Mouse (Mus musculus): ENCODE measurements around the gene Zmynd11.

The Zmynd11 gene

DNA sequence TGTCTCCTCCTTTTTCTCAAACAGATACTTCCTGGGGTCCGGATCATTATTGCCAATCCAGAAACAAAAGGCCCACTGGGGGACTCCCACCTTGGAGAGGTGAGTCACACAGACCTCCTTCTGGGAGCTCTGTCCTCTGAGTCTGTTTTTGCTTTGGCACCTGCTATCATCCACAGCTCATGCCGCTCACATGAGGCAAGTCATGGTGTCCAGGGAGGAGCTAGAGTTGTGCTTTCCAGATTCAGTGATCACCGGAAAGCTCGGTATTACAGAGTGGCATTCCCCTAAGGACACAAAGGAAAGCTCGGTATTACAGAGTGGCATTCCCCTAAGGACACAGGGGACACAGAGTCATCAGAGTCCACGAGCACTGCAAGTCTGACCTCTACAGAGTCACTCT lies 108.5 kb downstream of the Zmynd11 start:
- no peak for DNase-seq (ENCODE audit: low spot score)

DNA sequence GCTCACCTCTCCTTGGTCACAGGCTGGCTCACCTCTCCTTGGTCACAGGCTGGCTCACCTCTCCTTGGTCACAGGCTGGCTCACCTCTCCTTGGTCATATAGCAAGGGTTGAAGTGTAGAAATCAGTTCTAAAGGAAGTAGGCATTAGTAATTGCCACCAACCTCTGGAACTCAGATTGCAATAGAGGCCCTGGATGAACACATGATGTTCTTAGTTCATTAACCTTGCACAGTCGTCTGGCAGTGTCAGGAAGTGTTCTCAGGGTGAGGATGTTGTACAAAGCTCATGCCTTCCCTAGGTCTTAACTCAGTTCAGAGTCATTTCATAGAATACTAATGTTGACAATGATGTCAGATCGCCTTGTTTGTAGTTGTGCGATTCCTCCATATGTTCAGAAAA lies 112.1 kb downstream of the Zmynd11 start:
- no peak for DNase-seq (ENCODE audit: low spot score)

DNA sequence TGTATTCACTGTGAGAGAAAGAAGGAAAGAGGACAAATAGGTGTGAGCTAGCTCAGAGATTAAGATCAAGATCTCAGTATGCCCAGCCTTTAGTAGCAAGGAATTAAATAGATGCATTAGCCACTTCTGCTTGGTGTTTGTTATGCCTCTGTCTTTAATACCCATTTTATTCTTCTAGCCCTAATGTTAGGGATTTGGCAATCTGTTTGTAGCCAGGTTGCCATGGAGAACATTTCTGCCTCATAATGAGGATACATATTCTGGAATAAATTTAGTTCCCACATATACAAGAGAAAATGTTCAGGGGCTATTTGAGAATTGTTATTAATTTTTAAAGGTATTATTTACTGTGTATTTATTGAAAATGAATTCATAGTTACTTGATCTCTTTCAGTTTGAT lies 114.5 kb downstream of the Zmynd11 start:
- DNase-seq (ENCODE audit: low spot score) = no peak

- no peak for DNase-seq (ENCODE audit: low spot score)
These were observed 115.2 kb downstream of the Zmynd11 start for GRCm38 (mm10) chr13:9649894-9650293.

- no peak for DNase-seq (ENCODE audit: low spot score)
These were observed 116.4 kb downstream of the Zmynd11 start for GRCm38 (mm10) chr13:9648716-9649115.

- DNase-seq (ENCODE audit: low spot score) = peak; percentile 7
These were observed 127.2 kb downstream of the Zmynd11 start for GRCm38 (mm10) chr13:9637949-9638348.

- no peak for DNase-seq (ENCODE audit: low spot score)
These were observed 128.6 kb downstream of the Zmynd11 start for GRCm38 (mm10) chr13:9636505-9636904.

GRCm38 (mm10) chr13:9635951-9636350 lies 129.2 kb downstream of the Zmynd11 start:
- DNase-seq (ENCODE audit: low spot score) = no peak

Data from T-cell, adult 2 months (primary cell).